Mouse (Mus musculus) hindbrain, embryonic 15.5 days (tissue): ENCODE data around the gene Has3. TPM values are rescaled to one million over a fixed set of nuclear protein-coding genes. Genes with fewer than 3 reads are reported as not detected.
A peak's percentile ranks its signal among the peaks of the same experiment; 100 is the strongest.
"Not testable (repeated sequence)": the region's sequence is repeated elsewhere in the genome, so short reads cannot be mapped to it uniquely, and the experiment has no call there.

ENCODE experiments used
- ATAC-seq: fragments of 200-750 bp; cut with Nextera tagmentation; 2 replicates; pipeline ENCODE4 v1.8.0; 2017; ENCODE audit warnings: low read depth, moderate number of reproducible peaks, moderate TSS enrichment; ENCODE audit not compliant: low FRiP score
- H3K27ac ChIP-seq: fragments of 300-500 bp; sonication (generic); replicated peaks from 2 replicates; pipeline ENCODE4 v1.5.1; 2015; ENCODE audit warnings: mild to moderate bottlenecking, inconsistent platforms
- H3K27me3 ChIP-seq: fragments of 300-500 bp; sonication (generic); 2 replicates; pipeline ENCODE4 v1.6.1; 2015; ENCODE audit warnings: control low read depth, inconsistent platforms
- H3K36me3 ChIP-seq: fragments of 300-500 bp; sonication (generic); 2 replicates; pipeline ENCODE4 v1.6.1; 2015; ENCODE audit warnings: control low read depth, inconsistent platforms
- H3K4me1 ChIP-seq: fragments of 300-500 bp; sonication (generic); replicated peaks from 2 replicates; pipeline ENCODE4 v1.6.1; 2015; ENCODE audit warnings: control low read depth, inconsistent platforms
- H3K4me2 ChIP-seq: fragments of 300-500 bp; sonication (generic); 2 replicates; pipeline ENCODE4 v1.6.1; 2015; ENCODE audit warnings: moderate library complexity, mild to moderate bottlenecking, inconsistent platforms
- H3K4me3 ChIP-seq: fragments of 300-500 bp; sonication (generic); 2 replicates; pipeline ENCODE4 v1.5.1; 2015; ENCODE audit warnings: mild to moderate bottlenecking, inconsistent platforms
- H3K9ac ChIP-seq: fragments of 300-500 bp; sonication (generic); 2 replicates; pipeline ENCODE4 v1.6.1; 2015; ENCODE audit warnings: inconsistent platforms
- H3K9me3 ChIP-seq: fragments of 300-500 bp; sonication (generic); 2 replicates; pipeline ENCODE4 v1.6.1; 2016; ENCODE audit warnings: control low read depth, inconsistent platforms
- WGBS: fragments of 180-500 bp; shearing (Covaris S2); methylation state at CpG from one replicate; pipeline ENCODE4 v1.1.7; 2015; 5-methylcytosine and 5-hydroxymethylcytosine counted together
- polyA plus RNA-seq: library from polyadenylated mRNA; unstranded; fragments of >200 nt; fragmentation: Nextera tagmentation; extraction: Ambion mirVana; gene quantifications from 2 replicates; pipeline ENCODE4 v1.2.1, GENCODE M21; 2015

Has3 gene
- polyA plus RNA-seq, 1 experiment from 2014 or later: 0.92 TPM

- Histone ChIP-seq H3K4me2 (no peak overlapping the region), H3K4me1 (no peaks in the 10 kb centered on the region), H3K9me3 (no peaks in the 10 kb centered on the region), H3K4me3 (no peak overlapping the region), H3K36me3 (peaks cover 28% of the 10 kb centered on the region), H3K9ac (no peak overlapping the region), H3K27me3 (no peaks in the 10 kb centered on the region), H3K27ac (no peak overlapping the region)
- no peak for ATAC-seq
- WGBS: 83% methylated on average over 4 of the region's 4 CpGs
Measured at GRCm38 (mm10) chr8:106924057-106924456, 54.0 kb downstream of the Has3 start.

- H3K9ac ChIP-seq: no peak overlapping the region
- ATAC-seq: no peak
- H3K36me3 ChIP-seq: peaks cover 20% of the 10 kb centered on the region
- H3K4me1 ChIP-seq: no peaks in the 10 kb centered on the region
- H3K4me3 ChIP-seq: no peak overlapping the region
- H3K27ac ChIP-seq: no peak overlapping the region
- H3K9me3 ChIP-seq: no peaks in the 10 kb centered on the region
- no peak overlapping the region for H3K4me2 ChIP-seq
- WGBS: 87% methylated on average over 8 of the region's 8 CpGs
- no peaks in the 10 kb centered on the region for H3K27me3 ChIP-seq
Measured at GRCm38 (mm10) chr8:106924904-106925349, 54.9 kb downstream of the Has3 start.

GRCm38 (mm10) chr8:106925446-106925845, 55.4 kb downstream of the Has3 start:
- peaks cover 18% of the 10 kb centered on the region for H3K36me3 ChIP-seq
- no peak overlapping the region for H3K4me3 ChIP-seq
- H3K9me3 ChIP-seq: no peaks in the 10 kb centered on the region
- no peak overlapping the region for H3K27ac ChIP-seq
- no peaks in the 10 kb centered on the region for H3K27me3 ChIP-seq
- ATAC-seq: no peak
- WGBS: 92% methylated on average over 4 of the region's 4 CpGs
- H3K4me2 ChIP-seq: no peak overlapping the region
- H3K9ac ChIP-seq: no peak overlapping the region
- no peaks in the 10 kb centered on the region for H3K4me1 ChIP-seq

- H3K4me1 ChIP-seq: peaks cover under 1% of the 10 kb centered on the region
- 53% methylated on average over 4 of the region's 4 CpGs for WGBS
Measured at GRCm38 (mm10) chr8:106927247-106927646, 57.2 kb downstream of the Has3 start.

GRCm38 (mm10) chr8:106928182-106928581, 58.1 kb downstream of the Has3 start:
- not testable (repeated sequence) for H3K4me3 ChIP-seq, H3K9ac ChIP-seq, H3K9me3 ChIP-seq, H3K36me3 ChIP-seq, ATAC-seq, H3K27me3 ChIP-seq, H3K27ac ChIP-seq, H3K4me1 ChIP-seq, H3K4me2 ChIP-seq
- 91% methylated on average over 11 of the region's 11 CpGs for WGBS

More at GRCm38 (mm10) chr8:106927247-106927646, 57.2 kb downstream of the Has3 start:
- no peak for ATAC-seq
- Histone ChIP-seq H3K9me3 (no peaks in the 10 kb centered on the region), H3K4me3 (no peak overlapping the region), H3K27me3 (0 out of 2 replicates have a peak, but pooled peaks cover 5% of the 10 kb centered on the region), H3K27ac (no peak overlapping the region), H3K36me3 (peaks cover 13% of the 10 kb centered on the region), H3K4me2 (no peak overlapping the region), H3K9ac (no peak overlapping the region)

GRCm38 (mm10) chr8:106929155-106929913, 59.3 kb downstream of the Has3 start:
- H3K4me1 ChIP-seq: peaks cover 6% of the 10 kb centered on the region
- H3K4me2 ChIP-seq: no peak overlapping the region
- peaks cover 9% of the 10 kb centered on the region; the same call in 1 of the 2 replicates for H3K27me3 ChIP-seq
- 66% methylated on average over 6 of the region's 6 CpGs for WGBS
- no peak overlapping the region for H3K27ac ChIP-seq
- no peaks in the 10 kb centered on the region for H3K36me3 ChIP-seq
- H3K9me3 ChIP-seq: no peaks in the 10 kb centered on the region
- no peak overlapping the region for H3K4me3 ChIP-seq
- no peak for ATAC-seq
- no peak overlapping the region for H3K9ac ChIP-seq

- no peak overlapping the region for H3K9ac ChIP-seq
- H3K4me2 ChIP-seq: no peak overlapping the region
- peaks cover 9% of the 10 kb centered on the region; the same call in 1 of the 2 replicates for H3K27me3 ChIP-seq
- 83% methylated on average over 5 of the region's 5 CpGs for WGBS
- peaks cover 6% of the 10 kb centered on the region for H3K4me1 ChIP-seq
- ATAC-seq: no peak
- H3K27ac ChIP-seq: no peak overlapping the region
- no peak overlapping the region for H3K4me3 ChIP-seq
- no peaks in the 10 kb centered on the region for H3K36me3 ChIP-seq
- H3K9me3 ChIP-seq: no peaks in the 10 kb centered on the region
Measured at GRCm38 (mm10) chr8:106929921-106930320, 59.9 kb downstream of the Has3 start.

GRCm38 (mm10) chr8:106932376-106933065, 62.5 kb downstream of the Has3 start:
- no peak for ATAC-seq
- peak overlapping the region; percentile 17 for H3K4me3 ChIP-seq
- peak overlapping the region; percentile 43 for H3K4me2 ChIP-seq
- no peak overlapping the region for H3K27ac ChIP-seq
- peaks cover 9% of the 10 kb centered on the region; the same call in 1 of the 2 replicates for H3K27me3 ChIP-seq
- H3K4me1 ChIP-seq: peaks cover 19% of the 10 kb centered on the region
- WGBS: 12% methylated on average over 22 of the region's 22 CpGs
- H3K36me3 ChIP-seq: no peaks in the 10 kb centered on the region
- H3K9me3 ChIP-seq: no peaks in the 10 kb centered on the region
- 0 out of 2 replicates have a peak overlapping the region, but pooled peaks have one; percentile 0 for H3K9ac ChIP-seq

- Histone ChIP-seq H3K36me3 (no peaks in the 10 kb centered on the region), H3K4me1 (peaks cover 28% of the 10 kb centered on the region), H3K4me2 (no peak overlapping the region), H3K9me3 (no peaks in the 10 kb centered on the region), H3K27ac (no peak overlapping the region), H3K4me3 (no peak overlapping the region), H3K27me3 (peaks cover 9% of the 10 kb centered on the region; the same call in 1 of the 2 replicates), H3K9ac (no peak overlapping the region)
- 91% methylated on average over 4 of the region's 4 CpGs for WGBS
- no peak for ATAC-seq
Measured at GRCm38 (mm10) chr8:106933506-106934143, 63.6 kb downstream of the Has3 start.

Other genes starting within 250 kb of the Has3 start
- gene Tango6, start 187.2 kb upstream of the Has3 start, polyA plus RNA-seq: 6.3 and 6.5 TPM in 2 replicates
- 42.2 and 42.5 TPM in 2 replicates for gene Utp4, start 23.4 kb downstream of the Has3 start, polyA plus RNA-seq
- gene Sntb2, start 65.5 kb downstream of the Has3 start, polyA plus RNA-seq: 6.5 and 6.7 TPM in 2 replicates
- gene Vps4a, start 161.0 kb downstream of the Has3 start, polyA plus RNA-seq: 143 and 147 TPM in 2 replicates
- 41.3 and 41.4 TPM in 2 replicates for gene Pdf, start 178.4 kb downstream of the Has3 start, polyA plus RNA-seq
- gene Cog8, start 186.4 kb downstream of the Has3 start, polyA plus RNA-seq: 44.2 and 45.3 TPM in 2 replicates
- 62.2 and 65.6 TPM in 2 replicates for gene Nip7, start 186.6 kb downstream of the Has3 start, polyA plus RNA-seq
- gene Tmed6, start 195.4 kb downstream of the Has3 start, polyA plus RNA-seq: not detected in 2 replicates
- 23.9 and 26.8 TPM in 2 replicates for gene Terf2, start 226.3 kb downstream of the Has3 start, polyA plus RNA-seq